Mouse (Mus musculus): ENCODE results near the gene Ttc37.

GRCm38 (mm10) chr13:76057267-76058069 is 41.1 kb upstream of the Ttc37 start:
- TF ChIP-seq GATA1 (IDR thresholded peaks at IDR 0.05; ENCODE audit: borderline replicate concordance, low read length) (no peak), FLI1 (IDR thresholded peaks at IDR 0.05; ENCODE audit: low read length) (no peak)

Data from megakaryocyte, embryonic 14.5 days (primary cell).